Mouse (Mus musculus) MEL-GATA-1-ER (cell line): ENCODE measurements around the gene Trim30b.
"Not testable (repeated sequence)": the region's sequence is repeated elsewhere in the genome, so short reads cannot be mapped to it uniquely, and the experiment has no call there.

Experiments
- DNase-seq: peaks from one replicate; pipeline ENCODE4 v3.0.0-alpha.2; 2012; ENCODE audit warnings: low read depth; ENCODE audit errors: extremely low read depth

The Trim30b gene

GRCm38 (mm10) chr7:104369736-104370414 is at the start of gene Trim30b:
Gene Trim30b, minus strand, starts transcription at chr7:104369884.
- peak; percentile 38 for DNase-seq

GRCm38 (mm10) chr7:104404460-104404950 is 34.8 kb upstream of the Trim30b start:
- no peak for DNase-seq

GRCm38 (mm10) chr7:104401140-104401539 is 31.5 kb upstream of the Trim30b start:
- DNase-seq: no peak

- DNase-seq: no peak
Measured at GRCm38 (mm10) chr7:104400698-104401097, 31.0 kb upstream of the Trim30b start, which contains the start of gene Trim30c. Gene Trim30c, minus strand, starts transcription at chr7:104400837.

GRCm38 (mm10) chr7:104398492-104398891 is 28.8 kb upstream of the Trim30b start:
- no peak for DNase-seq

GRCm38 (mm10) chr7:104366339-104366738 is 3.3 kb downstream of the Trim30b start:
- no peak for DNase-seq

GRCm38 (mm10) chr7:104353600-104353967 is 16.1 kb downstream of the Trim30b start:
- no peak for DNase-seq

- DNase-seq: peak; percentile 91
Measured at GRCm38 (mm10) chr7:104352717-104353599, 16.7 kb downstream of the Trim30b start, which contains the start of gene Trim12c. Gene Trim12c, minus strand, starts transcription at chr7:104353362.

- DNase-seq: not testable (repeated sequence)
Measured at GRCm38 (mm10) chr7:104348043-104348442, 21.6 kb downstream of the Trim30b start.

GRCm38 (mm10) chr7:104340744-104341143 is 28.9 kb downstream of the Trim30b start:
- not testable (repeated sequence) for DNase-seq

GRCm38 (mm10) chr7:104335547-104335946 is 34.1 kb downstream of the Trim30b start:
- not testable (repeated sequence) for DNase-seq

- not testable (repeated sequence) for DNase-seq
Measured at GRCm38 (mm10) chr7:104329171-104329570, 40.5 kb downstream of the Trim30b start, which contains the start of gene Trim34b. Gene Trim34b, plus strand, starts transcription at chr7:104329471.

GRCm38 (mm10) chr7:104322028-104322427 is 47.7 kb downstream of the Trim30b start:
- no peak for DNase-seq

GRCm38 (mm10) chr7:104315369-104316080 is 54.2 kb downstream of the Trim30b start, which contains the start of gene Trim12a:
Gene Trim12a, minus strand, starts transcription at chr7:104315466.
- DNase-seq: not testable (repeated sequence)

- DNase-seq: no peak
Measured at GRCm38 (mm10) chr7:104314796-104315353, 54.8 kb downstream of the Trim30b start.
